Mouse (Mus musculus): ENCODE data around the gene Vbp1.
"Not testable (repeated sequence)": the region's sequence is repeated elsewhere in the genome, so short reads cannot be mapped to it uniquely, and the experiment has no call there.

Vbp1 gene

DNA sequence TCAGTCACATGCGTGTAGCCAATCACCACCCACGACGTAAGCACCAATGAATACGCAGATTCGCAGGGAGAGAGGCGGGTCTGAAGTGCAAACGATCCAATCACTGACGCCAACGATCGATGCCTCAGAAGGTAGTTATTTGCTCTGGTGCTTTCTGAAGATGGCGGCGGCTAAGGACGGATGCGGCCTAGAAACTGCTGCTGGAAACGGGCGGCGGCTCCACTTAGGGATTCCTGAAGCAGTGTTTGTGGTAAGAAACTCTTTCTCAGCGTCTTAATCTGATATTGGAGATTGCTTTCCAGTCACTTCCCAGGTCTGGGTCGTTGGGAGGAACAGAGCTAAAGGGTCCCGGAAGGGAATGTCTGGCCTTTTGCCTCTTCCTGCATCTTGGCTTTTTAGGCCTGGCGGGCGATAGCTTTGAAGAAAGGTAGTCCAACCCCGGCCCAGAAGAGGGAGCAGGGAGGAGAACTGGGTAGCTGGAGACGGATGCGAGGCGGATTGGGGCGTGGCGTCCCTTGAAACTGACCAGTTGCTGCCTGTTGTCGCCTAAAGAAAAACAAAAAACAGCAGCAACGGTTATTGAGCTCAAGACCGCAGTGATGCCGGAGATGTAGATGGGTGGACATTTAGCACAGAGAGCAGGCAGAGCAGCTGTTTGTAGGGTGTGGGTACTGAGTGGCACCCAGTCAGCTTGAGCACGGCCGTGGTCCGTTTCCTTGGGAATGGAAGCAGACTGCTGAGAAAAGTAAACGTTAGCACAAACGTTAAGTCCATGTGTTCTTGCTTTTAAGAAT is at the start of gene Vbp1:
Gene Vbp1 (plus strand): TSS at position 121 of the 794 bp plus-strand sequence.
- DNase-seq (ENCODE audit: extremely low read depth, low read depth, low spot score) = peak; percentile 26

GRCm38 (mm10) chrX:75475182-75475644 is 38.9 kb upstream of the Vbp1 start:
- DNase-seq (ENCODE audit: extremely low read depth, low read depth, low spot score) = not testable (repeated sequence)

DNA sequence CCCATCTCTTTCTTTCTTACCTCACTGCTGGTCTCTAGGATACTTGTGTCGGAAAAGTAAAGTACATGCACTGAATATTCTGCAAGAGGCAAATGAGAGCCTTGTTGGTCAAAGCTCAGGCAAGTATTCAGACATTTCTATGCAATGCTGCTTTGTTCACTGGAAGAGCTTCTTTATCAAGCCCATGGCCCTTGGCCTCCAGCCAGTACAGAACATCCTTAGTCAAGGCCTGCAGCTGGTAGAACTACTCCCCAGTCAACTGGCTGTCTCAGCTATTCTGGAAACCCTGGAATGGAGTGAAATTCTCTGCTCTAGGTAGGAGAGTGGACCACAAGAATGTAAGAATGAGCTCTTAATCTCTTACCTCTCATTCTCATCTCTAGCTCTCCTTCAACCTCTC is 24.2 kb upstream of the Vbp1 start:
- no peak for DNase-seq (ENCODE audit: extremely low read depth, low read depth, low spot score)

DNA sequence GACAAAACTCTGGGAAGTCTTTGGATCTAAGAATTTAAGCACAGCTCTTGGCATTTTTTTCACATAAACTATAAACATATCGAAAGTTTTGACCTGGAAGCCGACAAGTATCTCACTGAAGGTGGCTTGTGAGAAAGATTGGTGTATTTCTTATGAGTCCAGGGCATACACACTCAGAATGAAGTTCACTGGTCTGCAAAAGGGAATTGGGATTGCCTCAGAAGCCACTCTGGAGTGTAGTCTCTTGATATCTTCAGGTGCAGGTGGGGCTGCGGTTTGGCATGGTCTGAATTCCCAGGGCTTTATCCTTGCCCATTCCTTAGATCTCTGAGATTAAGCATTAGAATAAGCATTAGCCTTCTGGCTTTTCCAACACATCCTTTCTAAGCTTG is 316 bp upstream of the Vbp1 start:
- no peak for DNase-seq (ENCODE audit: extremely low read depth, low read depth, low spot score)

DNA sequence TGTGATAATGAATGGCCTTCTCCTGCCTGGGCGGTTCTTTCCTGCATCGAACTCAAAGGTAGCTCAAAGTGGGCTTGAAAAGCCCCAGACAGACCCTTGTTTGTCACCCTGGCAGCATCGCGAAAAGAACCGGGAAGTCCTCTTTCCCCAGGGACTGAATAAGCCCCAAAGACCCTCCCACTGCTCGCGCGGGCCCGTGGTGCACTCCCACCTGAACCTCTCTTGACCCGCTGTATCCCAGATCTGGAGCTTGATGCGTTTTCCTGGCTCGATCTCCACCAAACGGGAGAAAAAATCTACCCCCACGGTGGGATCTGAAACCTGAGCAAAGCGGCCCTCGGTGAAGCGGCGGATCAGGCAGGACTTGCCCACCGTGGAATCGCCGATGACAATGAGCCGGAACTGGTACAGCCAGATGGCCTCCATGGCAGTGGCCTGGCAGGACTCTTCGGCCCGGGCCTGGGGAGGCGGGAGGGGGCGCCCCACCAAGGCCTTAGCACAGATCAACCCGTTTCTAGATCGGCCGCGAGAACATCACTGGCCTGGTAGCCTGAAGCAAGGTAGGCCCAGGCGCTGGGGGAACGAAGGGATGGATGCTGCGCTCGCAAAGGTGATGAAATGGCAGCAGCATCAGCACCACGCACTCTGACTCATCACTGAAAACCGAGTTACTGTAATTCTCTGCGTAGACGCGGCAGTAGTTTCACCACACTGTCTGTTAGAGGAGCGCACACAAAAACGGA is 63.7 kb downstream of the Vbp1 start, which contains the start of gene Rab39b:
Gene Rab39b (minus strand): TSS at position 650 of the 743 bp plus-strand sequence.
- no peak for DNase-seq (ENCODE audit: extremely low read depth, low read depth, low spot score)

DNA sequence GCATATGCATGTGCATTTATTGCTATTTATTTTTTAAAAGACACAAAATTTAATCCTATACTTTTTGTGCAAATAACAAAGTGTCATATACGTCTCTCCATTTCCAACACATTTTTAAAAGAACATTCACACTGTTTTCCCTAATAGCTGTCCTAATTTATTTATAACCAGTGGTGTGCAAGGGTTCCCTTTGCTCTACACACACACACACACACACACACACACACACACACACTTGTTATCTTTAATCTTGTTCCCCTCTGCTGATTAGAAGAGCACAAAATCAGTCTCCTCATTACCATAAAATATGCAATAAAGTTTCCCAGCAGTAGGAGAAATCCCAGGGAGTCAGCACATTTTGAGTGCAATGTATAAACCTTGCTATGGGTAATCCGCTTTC is 64.4 kb downstream of the Vbp1 start:
- DNase-seq (ENCODE audit: extremely low read depth, low read depth, low spot score) = no peak

Measured in fat pad, adult 2 months (tissue).